Mouse (Mus musculus): ENCODE measurements around the gene Pabpc1l.

Pabpc1l gene

GRCm38 (mm10) chr2:164084342-164084700 is 59.1 kb downstream of the Pabpc1l start:
- DNase-seq (ENCODE audit: low spot score in 2 of 2): no peak

GRCm38 (mm10) chr2:164087416-164088017 is 62.3 kb downstream of the Pabpc1l start:
- no peak for DNase-seq (ENCODE audit: low spot score in 2 of 2)

GRCm38 (mm10) chr2:164089508-164089907 is 64.3 kb downstream of the Pabpc1l start:
- DNase-seq (ENCODE audit: low spot score in 2 of 2): no peak

- DNase-seq (ENCODE audit: low spot score in 2 of 2): no peak
Measured at GRCm38 (mm10) chr2:164094152-164094551, 68.9 kb downstream of the Pabpc1l start.

- DNase-seq (ENCODE audit: low spot score in 2 of 2): no peak
Measured at GRCm38 (mm10) chr2:164098603-164099250, 73.5 kb downstream of the Pabpc1l start.
